Mouse (Mus musculus): ENCODE results near the gene Adprm. TPM values are rescaled to one million over a fixed set of nuclear protein-coding genes. Genes with fewer than 3 reads are reported as not detected.

The Adprm gene
- polyA plus RNA-seq, 1 experiment from 2014 or later: 38.5 TPM

DNA sequence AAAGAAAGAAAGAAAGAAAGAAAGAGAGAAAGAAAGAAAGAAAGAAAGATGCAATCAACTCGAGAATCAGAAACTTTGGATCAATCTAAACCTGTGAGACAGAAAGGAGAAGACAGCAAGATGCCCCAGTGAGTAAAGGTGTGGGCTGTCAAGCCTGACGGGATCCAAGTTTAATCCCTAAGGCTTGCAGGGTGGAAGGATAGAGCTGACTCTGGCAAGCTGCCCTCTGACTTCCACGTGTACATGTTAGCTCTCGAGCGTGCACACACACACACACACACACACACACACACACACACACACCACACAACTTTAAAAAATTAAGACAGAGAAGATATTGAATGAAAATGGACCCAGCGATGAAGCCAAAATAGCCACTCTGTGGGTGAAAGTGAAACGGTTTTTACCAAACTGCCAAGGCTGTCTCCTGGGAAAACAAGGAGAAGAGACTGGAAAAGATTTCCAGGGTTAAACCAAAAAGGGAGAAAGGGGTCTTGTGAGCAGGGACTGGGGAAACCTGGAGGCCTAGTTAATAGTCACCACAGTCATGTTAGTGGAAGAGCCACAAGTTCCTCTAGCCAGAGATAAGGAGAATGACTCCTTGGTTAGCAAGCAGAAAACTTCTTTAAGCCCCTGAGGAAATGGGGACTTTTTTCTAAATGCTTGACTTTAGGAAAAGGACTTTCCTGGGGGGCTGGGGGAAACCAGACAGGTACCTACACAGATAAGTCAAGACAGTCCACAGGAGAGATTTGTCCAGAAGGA, 32.5 kb downstream of the Adprm start:
- no peak for ATAC-seq

DNA sequence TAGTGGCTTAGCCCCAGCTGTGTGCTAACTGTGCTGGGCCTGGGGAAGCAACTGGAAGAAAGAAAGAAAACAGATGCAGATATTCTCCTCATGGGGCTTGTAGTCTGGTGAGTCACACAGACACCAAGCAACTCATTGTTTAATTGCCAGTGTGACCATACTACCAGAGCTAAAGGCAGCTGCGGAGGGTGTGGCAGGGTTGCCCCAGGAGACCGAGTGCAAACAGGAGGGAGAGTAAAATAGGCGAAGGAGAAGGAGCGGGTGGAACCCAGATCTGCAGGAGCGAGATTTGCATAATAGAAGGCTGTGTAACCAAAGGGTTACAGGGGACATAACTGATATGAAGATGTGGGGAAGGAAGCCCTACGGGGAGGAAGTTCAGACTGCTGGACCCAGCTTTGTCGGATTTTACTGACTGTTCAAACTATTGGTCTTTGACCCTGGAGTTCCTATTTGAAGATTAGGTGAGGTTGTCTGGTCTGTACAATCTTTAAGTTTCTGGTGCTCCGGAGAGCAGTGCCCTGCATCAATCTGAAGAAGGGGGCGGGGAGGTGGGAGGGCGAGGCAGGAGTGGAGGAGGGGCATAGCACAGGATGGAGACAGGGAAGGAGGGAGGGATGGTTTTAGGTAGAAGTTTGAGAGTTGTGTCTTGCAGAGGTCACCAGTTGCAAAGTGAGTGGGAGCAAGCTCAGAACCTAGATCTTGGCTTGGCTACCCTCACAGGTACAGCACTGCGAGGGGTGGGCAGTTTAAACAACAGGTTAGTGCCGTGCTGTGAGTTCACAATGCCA, 34.4 kb downstream of the Adprm start:
- Histone ChIP-seq H3K9me3 (no peaks in the 10 kb centered on the region), H3K4me3 (replicated peaks) (no peak overlapping the region), H3K9ac (replicated peaks) (no peak overlapping the region), H3K36me3 (no peaks in the 10 kb centered on the region), H3K27me3 (peaks cover 22% of the 10 kb centered on the region), H3K4me1 (replicated peaks) (peaks cover 14% of the 10 kb centered on the region), H3K27ac (no peak overlapping the region), H3K4me2 (replicated peaks) (no peak overlapping the region)
- WGBS: 3% methylated on average over 12 of the region's 12 CpGs
- ATAC-seq: peak; percentile 37; the same call in 1 of the 2 replicates

More for the DNA sequence above, 32.5 kb downstream of the Adprm start:
- peaks cover 22% of the 10 kb centered on the region for H3K27me3 ChIP-seq
- no peak overlapping the region for H3K9ac ChIP-seq (replicated peaks)
- WGBS: 52% methylated on average over 7 of the region's 7 CpGs
- H3K4me2 ChIP-seq (replicated peaks): no peak overlapping the region
- no peaks in the 10 kb centered on the region for H3K36me3 ChIP-seq
- no peak overlapping the region for H3K27ac ChIP-seq
- H3K4me3 ChIP-seq (replicated peaks): no peak overlapping the region
- peaks cover 23% of the 10 kb centered on the region for H3K4me1 ChIP-seq (replicated peaks)
- no peaks in the 10 kb centered on the region for H3K9me3 ChIP-seq

DNA sequence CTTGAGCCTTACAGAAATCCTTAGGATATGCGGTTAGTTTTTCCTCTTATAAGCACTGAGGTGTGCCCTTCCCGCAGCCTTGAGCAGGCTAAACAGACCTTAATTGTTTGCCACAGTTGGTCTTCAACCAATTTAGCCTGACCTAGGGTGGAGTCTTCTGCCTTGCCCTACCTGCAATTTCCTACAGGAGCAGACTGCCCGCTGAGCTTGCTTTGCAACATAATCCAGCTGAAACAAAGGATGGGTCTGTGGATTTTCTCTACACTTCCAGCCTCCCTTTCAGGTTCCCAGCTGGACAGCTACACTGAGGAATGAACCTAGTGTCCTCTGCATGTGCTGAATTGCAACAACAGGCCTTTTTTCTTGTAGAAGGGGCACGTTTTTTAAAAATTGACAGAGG, 40.8 kb downstream of the Adprm start:
- no peak overlapping the region for H3K9ac ChIP-seq (replicated peaks)
- no peaks in the 10 kb centered on the region for H3K36me3 ChIP-seq
- H3K27me3 ChIP-seq: peaks cover 3% of the 10 kb centered on the region; the same call in 1 of the 2 replicates
- H3K9me3 ChIP-seq: no peaks in the 10 kb centered on the region
- H3K4me3 ChIP-seq (replicated peaks): no peak overlapping the region
- no peak for ATAC-seq
- WGBS: 14% methylated on average over 4 of the region's 4 CpGs
- H3K4me2 ChIP-seq (replicated peaks): no peak overlapping the region
- H3K27ac ChIP-seq: no peak overlapping the region
- peaks cover 22% of the 10 kb centered on the region for H3K4me1 ChIP-seq (replicated peaks)

- 5% methylated on average over 8 of the region's 8 CpGs for WGBS
- 0 out of 2 replicates have a peak overlapping the region, but pooled peaks have one; percentile 24 for H3K4me2 ChIP-seq (replicated peaks)
- H3K36me3 ChIP-seq: no peaks in the 10 kb centered on the region
- no peak overlapping the region for H3K9ac ChIP-seq (replicated peaks)
- no peaks in the 10 kb centered on the region for H3K9me3 ChIP-seq
- no peak overlapping the region for H3K27ac ChIP-seq
- no peak overlapping the region for H3K4me3 ChIP-seq (replicated peaks)
- H3K4me1 ChIP-seq (replicated peaks): peaks cover 22% of the 10 kb centered on the region
- H3K27me3 ChIP-seq: peaks cover 3% of the 10 kb centered on the region; the same call in 1 of the 2 replicates
- ATAC-seq: peak; percentile 74
These were observed 42.0 kb downstream of the Adprm start for GRCm38 (mm10) chr11:67010430-67010829.

DNA sequence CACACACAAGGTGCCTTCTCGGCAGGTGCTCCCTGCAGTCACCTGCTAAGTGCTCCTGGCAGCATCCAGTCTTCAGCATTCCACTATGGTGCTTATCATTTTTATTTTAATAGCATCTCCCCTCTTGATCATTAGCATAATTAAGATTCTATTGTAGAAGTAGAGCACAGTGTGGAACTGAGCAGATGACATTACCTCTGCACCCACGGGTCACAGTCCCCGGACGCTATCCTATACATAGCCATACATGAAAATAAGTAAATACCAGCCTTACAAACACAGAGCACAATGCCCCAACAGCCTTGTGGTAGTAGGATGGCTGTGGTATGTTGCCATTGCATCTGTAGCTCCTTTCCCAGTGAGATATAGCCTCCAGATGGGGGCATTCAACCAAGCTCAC, 43.9 kb downstream of the Adprm start:
- 89% methylated on average over 4 of the region's 4 CpGs for WGBS
- H3K27me3 ChIP-seq: no peaks in the 10 kb centered on the region; the same call in 1 of the 2 replicates
- H3K36me3 ChIP-seq: no peaks in the 10 kb centered on the region
- H3K4me1 ChIP-seq (replicated peaks): peaks cover 22% of the 10 kb centered on the region
- no peak overlapping the region for H3K9ac ChIP-seq (replicated peaks)
- no peak overlapping the region for H3K4me3 ChIP-seq (replicated peaks)
- no peak overlapping the region for H3K27ac ChIP-seq
- no peak for ATAC-seq
- H3K4me2 ChIP-seq (replicated peaks): no peak overlapping the region
- H3K9me3 ChIP-seq: no peaks in the 10 kb centered on the region

GRCm38 (mm10) chr11:67007961-67008360, 44.4 kb downstream of the Adprm start:
- 69% methylated on average over 8 of the region's 8 CpGs for WGBS
- Histone ChIP-seq H3K4me2 (replicated peaks) (no peak overlapping the region), H3K27ac (no peak overlapping the region), H3K9me3 (no peaks in the 10 kb centered on the region), H3K9ac (replicated peaks) (no peak overlapping the region), H3K4me1 (replicated peaks) (peaks cover 22% of the 10 kb centered on the region), H3K4me3 (replicated peaks) (no peak overlapping the region), H3K27me3 (no peaks in the 10 kb centered on the region; the same call in 1 of the 2 replicates), H3K36me3 (no peaks in the 10 kb centered on the region)
- ATAC-seq: 0 out of 2 replicates have a peak, but pooled peaks have one; percentile 18

GRCm38 (mm10) chr11:67002911-67003310, 49.5 kb downstream of the Adprm start:
- H3K36me3 ChIP-seq: no peaks in the 10 kb centered on the region
- no peak overlapping the region for H3K4me3 ChIP-seq (replicated peaks)
- ATAC-seq: no peak
- 58% methylated on average over 2 of the region's 2 CpGs for WGBS
- no peak overlapping the region for H3K27ac ChIP-seq
- H3K4me1 ChIP-seq (replicated peaks): peaks cover 24% of the 10 kb centered on the region
- H3K9ac ChIP-seq (replicated peaks): no peak overlapping the region
- H3K4me2 ChIP-seq (replicated peaks): no peak overlapping the region
- peaks cover 7% of the 10 kb centered on the region for H3K27me3 ChIP-seq
- H3K9me3 ChIP-seq: no peaks in the 10 kb centered on the region

- 4% methylated on average over 1 of the region's 1 CpGs for WGBS
- peak overlapping the region; percentile 70 for H3K27ac ChIP-seq
- no peak overlapping the region for H3K4me3 ChIP-seq (replicated peaks)
- no peaks in the 10 kb centered on the region for H3K9me3 ChIP-seq
- H3K4me2 ChIP-seq (replicated peaks): no peak overlapping the region
- no peak overlapping the region; the same call in 1 of the 2 replicates for H3K9ac ChIP-seq (replicated peaks)
- peaks cover 7% of the 10 kb centered on the region for H3K27me3 ChIP-seq
- peaks cover 22% of the 10 kb centered on the region for H3K4me1 ChIP-seq (replicated peaks)
- peak; percentile 83 for ATAC-seq
- H3K36me3 ChIP-seq: no peaks in the 10 kb centered on the region
These were observed 50.7 kb downstream of the Adprm start for GRCm38 (mm10) chr11:67001717-67002116.

DNA sequence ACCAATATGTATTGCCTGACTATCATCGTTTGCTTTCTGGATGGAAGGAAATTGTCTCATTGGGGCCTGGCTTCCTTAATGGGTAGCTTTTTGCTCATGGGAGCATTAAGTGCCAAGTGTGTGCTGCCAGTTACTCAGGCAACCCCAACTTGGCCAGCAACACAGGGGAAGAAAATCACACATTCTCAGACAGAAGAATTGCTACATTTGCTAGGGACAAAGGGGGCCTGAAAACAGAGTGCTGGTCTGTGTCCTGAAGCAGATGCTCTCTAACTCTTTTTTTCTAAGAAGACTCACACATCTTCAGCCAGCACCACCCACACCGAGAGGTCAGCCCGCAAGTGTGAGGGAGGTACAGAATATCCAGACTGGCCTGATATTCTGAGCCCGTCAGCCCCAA, 51.7 kb downstream of the Adprm start:
- peak overlapping the region; percentile 51 for H3K27ac ChIP-seq
- 74% methylated on average over 4 of the region's 4 CpGs for WGBS
- 0 out of 2 replicates have a peak, but pooled peaks have one; percentile 21 for ATAC-seq

GRCm38 (mm10) chr11:66998467-66999403, 53.7 kb downstream of the Adprm start:
- H3K27me3 ChIP-seq: peaks cover 7% of the 10 kb centered on the region
- no peaks in the 10 kb centered on the region for H3K9me3 ChIP-seq
- no peak overlapping the region for H3K27ac ChIP-seq
- 77% methylated on average over 14 of the region's 14 CpGs for WGBS
- no peak overlapping the region for H3K4me2 ChIP-seq (replicated peaks)
- H3K9ac ChIP-seq (replicated peaks): no peak overlapping the region
- ATAC-seq: no peak
- H3K4me3 ChIP-seq (replicated peaks): no peak overlapping the region
- H3K4me1 ChIP-seq (replicated peaks): peaks cover 22% of the 10 kb centered on the region
- H3K36me3 ChIP-seq: no peaks in the 10 kb centered on the region

More for the DNA sequence above, 51.7 kb downstream of the Adprm start:
- no peak overlapping the region for H3K4me3 ChIP-seq (replicated peaks)
- H3K9me3 ChIP-seq: no peaks in the 10 kb centered on the region
- H3K4me1 ChIP-seq (replicated peaks): peaks cover 22% of the 10 kb centered on the region
- no peak overlapping the region for H3K9ac ChIP-seq (replicated peaks)
- H3K4me2 ChIP-seq (replicated peaks): no peak overlapping the region
- H3K27me3 ChIP-seq: peaks cover 7% of the 10 kb centered on the region
- no peaks in the 10 kb centered on the region for H3K36me3 ChIP-seq

DNA sequence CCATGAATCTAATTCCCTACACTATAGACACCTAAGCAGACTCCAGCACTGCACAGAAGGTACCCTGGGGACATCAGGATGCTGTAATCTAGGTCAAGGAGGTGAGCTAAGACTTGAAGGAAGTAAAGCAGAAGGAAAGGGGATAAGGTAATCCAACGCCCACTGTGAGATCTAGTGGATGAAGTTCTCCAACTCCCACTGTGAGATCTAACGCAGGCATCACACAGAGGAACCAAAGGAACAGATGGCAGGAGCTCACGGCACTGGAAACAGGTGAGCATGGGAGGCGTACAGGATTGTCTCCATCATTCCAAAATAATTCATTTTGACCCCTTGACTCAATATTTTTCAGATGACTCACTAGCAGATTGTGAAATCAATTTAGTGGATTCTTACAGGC, 55.9 kb downstream of the Adprm start:
- H3K36me3 ChIP-seq: no peaks in the 10 kb centered on the region
- no peak overlapping the region for H3K4me3 ChIP-seq (replicated peaks)
- peaks cover 7% of the 10 kb centered on the region; the same call in 1 of the 2 replicates for H3K27me3 ChIP-seq
- no peak overlapping the region for H3K4me2 ChIP-seq (replicated peaks)
- peaks cover 12% of the 10 kb centered on the region for H3K4me1 ChIP-seq (replicated peaks)
- H3K9ac ChIP-seq (replicated peaks): no peak overlapping the region
- ATAC-seq: no peak
- 83% methylated on average over 4 of the region's 4 CpGs for WGBS
- no peaks in the 10 kb centered on the region for H3K9me3 ChIP-seq
- no peak overlapping the region for H3K27ac ChIP-seq

All from midbrain, embryonic 13.5 days (tissue).